Mouse (Mus musculus) thymus, adult 2 months (tissue): Measurements from ENCODE around the gene Cavin2. TPM values are rescaled to one million over a fixed set of nuclear protein-coding genes. Genes with fewer than 3 reads are reported as not detected.

Experiments
- DNase-seq: peaks from one replicate; pipeline ENCODE4 v3.0.0; 2021
- H3K27ac ChIP-seq: fragments of 200-500 bp; 2 replicates; pipeline ENCODE4 v1.5.1; 2012; ENCODE audit warnings: low read length, control low read depth; ENCODE audit not compliant: control insufficient read depth, insufficient read depth
- H3K27me3 ChIP-seq: fragments of 200-500 bp; 2 replicates; pipeline ENCODE4 v1.6.1; 2012; ENCODE audit warnings: mild to moderate bottlenecking, low read length, moderate library complexity, mixed read lengths; ENCODE audit not compliant: control insufficient read depth, insufficient read depth
- H3K36me3 ChIP-seq: fragments of 200-500 bp; 2 replicates; pipeline ENCODE4 v1.6.1; 2012; ENCODE audit warnings: mild to moderate bottlenecking, low read length, moderate library complexity; ENCODE audit not compliant: control insufficient read depth, insufficient read depth
- H3K4me1 ChIP-seq: fragments of 200-500 bp; replicated peaks from 2 replicates; pipeline ENCODE4 v1.6.1; 2012; ENCODE audit warnings: low read length; ENCODE audit not compliant: control insufficient read depth, insufficient read depth
- H3K4me3 ChIP-seq: fragments of 200-500 bp; 2 replicates; pipeline ENCODE4 v1.5.1; 2012; ENCODE audit warnings: mild to moderate bottlenecking, low read length, control low read depth, moderate library complexity; ENCODE audit not compliant: control insufficient read depth, insufficient read depth
- CTCF ChIP-seq: fragments of 200-500 bp; IDR thresholded peaks from 2 replicates; pipeline ENCODE4 v1.5.1; 2012; ENCODE audit warnings: mild to moderate bottlenecking, control low read depth, low read length, moderate library complexity, borderline replicate concordance; ENCODE audit not compliant: control insufficient read depth, poor library complexity, insufficient read depth; ENCODE audit errors: extremely low read depth
- POLR2A ChIP-seq: fragments of 200-500 bp; IDR thresholded peaks from 2 replicates; pipeline ENCODE4 v1.6.1; 2012; ENCODE audit warnings: mild to moderate bottlenecking, low read length, control low read depth, moderate library complexity; ENCODE audit not compliant: control insufficient read depth, poor library complexity, insufficient read depth; ENCODE audit errors: extremely low read depth
- WGBS: fragments of 180-500 bp; shearing (Covaris S2); methylation state at CpG from one replicate; pipeline ENCODE4 v1.1.7; 2018; 5-methylcytosine and 5-hydroxymethylcytosine counted together
- polyA plus RNA-seq: library from polyadenylated mRNA; depleted of rRNA; stranded (reverse); fragments of >200 nt; gene quantifications from 2 replicates; pipeline ENCODE4 v1.2.3, GENCODE M21; 2012

Gene Cavin2
- polyA plus RNA-seq, 1 experiment: 9.4 TPM

- 17% methylated on average over 18 of the region's 18 CpGs for WGBS
- H3K4me3 ChIP-seq: no peak overlapping the region
Observed at GRCm38 (mm10) chr1:51333557-51334285, 44.8 kb downstream of the Cavin2 start.

GRCm38 (mm10) chr1:51334289-51334688, 45.4 kb downstream of the Cavin2 start:
- no peak for DNase-seq
- 13% methylated on average over 6 of the region's 6 CpGs for WGBS
- no peak for TF ChIP-seq POLR2A
- no peak for TF ChIP-seq CTCF
- H3K36me3 ChIP-seq: no peaks in the 10 kb centered on the region
- no peak overlapping the region for H3K4me3 ChIP-seq
- H3K27ac ChIP-seq: no peak overlapping the region
- peaks cover 2% of the 10 kb centered on the region for H3K4me1 ChIP-seq
- no peaks in the 10 kb centered on the region for H3K27me3 ChIP-seq

More at GRCm38 (mm10) chr1:51333557-51334285, 44.8 kb downstream of the Cavin2 start:
- Histone ChIP-seq H3K27me3 (no peaks in the 10 kb centered on the region), H3K27ac (no peak overlapping the region), H3K36me3 (no peaks in the 10 kb centered on the region), H3K4me1 (peaks cover 2% of the 10 kb centered on the region)
- TF ChIP-seq CTCF (no peak), POLR2A (no peak)
- DNase-seq: peak; percentile 67

- Histone ChIP-seq H3K27me3 (no peaks in the 10 kb centered on the region), H3K27ac (no peak overlapping the region), H3K4me3 (no peak overlapping the region), H3K36me3 (no peaks in the 10 kb centered on the region), H3K4me1 (peaks cover 2% of the 10 kb centered on the region)
- WGBS: 95% methylated on average over 2 of the region's 2 CpGs
- TF ChIP-seq CTCF (no peak), POLR2A (no peak)
- no peak for DNase-seq
Observed at GRCm38 (mm10) chr1:51335081-51335480, 46.2 kb downstream of the Cavin2 start.

GRCm38 (mm10) chr1:51344160-51344559, 55.2 kb downstream of the Cavin2 start:
- no peaks in the 10 kb centered on the region for H3K27me3 ChIP-seq
- no peak overlapping the region for H3K27ac ChIP-seq
- no peaks in the 10 kb centered on the region for H3K4me1 ChIP-seq
- no peak for DNase-seq
- no peak overlapping the region for H3K4me3 ChIP-seq
- 83% methylated on average over 3 of the region's 3 CpGs for WGBS
- no peaks in the 10 kb centered on the region for H3K36me3 ChIP-seq
- TF ChIP-seq CTCF (no peak), POLR2A (no peak)

GRCm38 (mm10) chr1:51347596-51347995, 58.7 kb downstream of the Cavin2 start:
- H3K4me3 ChIP-seq: no peak overlapping the region
- H3K4me1 ChIP-seq: no peaks in the 10 kb centered on the region
- H3K27me3 ChIP-seq: no peaks in the 10 kb centered on the region
- H3K36me3 ChIP-seq: no peaks in the 10 kb centered on the region
- H3K27ac ChIP-seq: no peak overlapping the region
- DNase-seq: no peak
- TF ChIP-seq CTCF (no peak), POLR2A (no peak)
- 95% methylated on average over 3 of the region's 3 CpGs for WGBS

GRCm38 (mm10) chr1:51348631-51349030, 59.7 kb downstream of the Cavin2 start:
- WGBS: 95% methylated on average over 7 of the region's 7 CpGs
- no peak overlapping the region for H3K27ac ChIP-seq

More at GRCm38 (mm10) chr1:51348631-51349030, 59.7 kb downstream of the Cavin2 start:
- no peaks in the 10 kb centered on the region for H3K27me3 ChIP-seq
- no peak for DNase-seq
- H3K36me3 ChIP-seq: no peaks in the 10 kb centered on the region
- H3K4me3 ChIP-seq: no peak overlapping the region
- no peak for TF ChIP-seq POLR2A
- TF ChIP-seq CTCF: no peak
- no peaks in the 10 kb centered on the region for H3K4me1 ChIP-seq
